Mouse (Mus musculus) gastrocnemius, postnatal 4 days (tissue): ENCODE measurements around the gene Fam78a. TPM values are rescaled to one million over a fixed set of nuclear protein-coding genes. Genes with fewer than 3 reads are reported as not detected.
A peak's percentile ranks its signal among the peaks of the same experiment; 100 is the strongest.

ENCODE experiments used
- DNase-seq, 2 experiments: peaks; one replicate each; pipeline ENCODE4 v3.0.0; 2021 to 2022; ENCODE audit warnings: low spot score in 2 of 2, mixed read lengths in 2 of 2
- total RNA-seq, 2 experiments: library from RNA; stranded (reverse); gene quantifications; 2 replicates each; pipeline ENCODE4 v1.2.3; 2021

Gene Fam78a
- total RNA-seq, 2 experiments from 2014 or later, result 28.7 to 30.0 TPM

DNA sequence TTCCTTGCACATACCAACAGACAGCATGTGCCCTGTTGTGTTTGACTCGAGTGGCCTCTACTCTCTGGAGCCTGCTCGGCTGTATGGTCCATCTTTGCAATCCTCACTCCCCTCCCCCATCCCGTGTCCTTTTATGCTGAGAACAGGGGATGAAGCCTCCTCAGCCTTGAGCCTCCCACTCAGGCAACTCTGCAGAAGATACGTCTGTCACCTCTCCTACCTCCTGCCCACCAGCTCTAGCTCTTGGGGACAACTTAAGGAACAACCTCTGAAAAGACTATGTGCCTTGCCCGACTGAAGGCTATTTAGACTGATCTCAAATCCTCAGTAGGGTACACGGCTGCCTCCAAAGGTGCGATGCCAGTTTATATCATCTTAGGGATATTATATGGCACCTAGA, 18.9 kb upstream of the Fam78a start:
- DNase-seq, result no peak

- DNase-seq, result no peak
Measured at GRCm38 (mm10) chr2:32102944-32103343, 18.3 kb upstream of the Fam78a start.

DNA sequence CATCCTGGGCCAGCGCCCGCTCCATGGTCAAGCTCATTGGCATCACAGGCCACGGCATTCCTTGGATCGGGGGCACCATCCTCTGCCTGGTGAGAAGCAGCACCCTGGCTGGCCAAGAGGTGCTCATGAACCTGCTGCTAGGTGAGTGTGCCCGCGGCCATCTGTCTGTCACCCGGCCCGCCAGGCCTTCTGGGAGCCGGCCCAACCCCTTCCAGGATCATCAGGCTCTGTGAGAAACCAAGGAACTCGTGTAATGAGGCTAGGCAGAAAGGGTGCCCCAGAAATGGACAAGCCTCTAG, 11.4 kb upstream of the Fam78a start:
- DNase-seq, result no peak

DNA sequence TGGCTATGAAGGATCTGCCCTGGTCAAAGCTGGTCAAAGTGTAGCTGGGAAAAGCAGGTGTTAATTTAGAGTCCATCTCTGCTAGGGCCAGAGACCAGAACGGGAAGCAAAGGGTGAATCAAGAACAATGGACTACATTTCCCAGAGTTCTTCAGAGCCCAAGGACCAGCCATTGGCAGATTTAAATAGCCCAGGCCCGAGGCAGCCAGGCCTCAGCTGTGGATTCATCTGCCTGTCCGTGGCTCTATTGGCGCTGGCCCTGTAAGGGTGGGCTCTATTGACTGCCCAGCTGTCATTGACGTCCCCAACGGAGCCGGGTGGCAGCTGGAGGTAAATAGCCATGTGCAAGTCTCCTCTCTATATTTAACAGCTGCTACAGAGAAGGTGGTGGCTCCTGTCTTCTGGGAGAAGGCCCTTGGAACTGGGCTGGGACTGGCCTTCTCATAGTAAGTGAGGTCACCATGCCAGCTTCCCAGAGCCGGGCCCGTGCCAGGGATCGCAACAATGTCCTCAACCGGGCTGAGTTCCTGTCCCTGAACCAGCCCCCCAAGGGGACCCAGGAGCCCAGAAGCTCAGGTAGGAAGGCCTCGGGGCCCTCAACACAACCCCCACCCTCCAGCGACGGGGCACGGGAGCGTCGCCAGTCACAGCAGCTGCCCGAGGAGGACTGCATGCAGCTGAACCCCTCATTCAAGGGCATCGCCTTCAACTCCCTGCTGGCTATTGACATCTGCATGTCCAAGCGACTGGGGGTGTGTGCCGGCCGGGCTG, 10.9 kb upstream of the Fam78a start, which contains the start of gene Plpp7:
Plpp7 (plus strand) TSS at position 178 of the 771 bp plus-strand sequence.
- peak; percentile 50 to 78 for DNase-seq

GRCm38 (mm10) chr2:32094001-32094707, 9.5 kb upstream of the Fam78a start:
- no peak for DNase-seq

DNA sequence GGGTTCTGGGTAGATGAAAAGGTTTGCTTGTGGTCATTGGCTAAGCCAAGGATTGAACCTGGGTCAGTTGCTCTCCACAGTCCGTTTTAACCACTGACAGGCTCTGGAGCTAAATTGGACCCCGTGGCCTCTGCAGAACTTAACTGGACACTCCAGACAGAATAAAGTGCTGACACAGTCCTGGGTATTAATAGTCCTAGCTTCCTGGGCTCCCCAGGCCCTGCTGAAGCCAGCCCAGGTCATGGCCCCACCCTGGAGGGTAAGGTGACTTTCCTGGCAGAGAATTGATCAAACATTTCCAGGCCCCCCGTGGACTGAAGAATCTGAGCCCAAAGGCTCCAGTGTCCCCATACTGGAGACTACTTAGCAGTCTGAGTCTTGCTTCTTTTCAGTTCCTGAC, 7.3 kb upstream of the Fam78a start:
- DNase-seq, result no peak

- DNase-seq, result no peak
Measured at GRCm38 (mm10) chr2:32090145-32090544, 5.5 kb upstream of the Fam78a start.

DNA sequence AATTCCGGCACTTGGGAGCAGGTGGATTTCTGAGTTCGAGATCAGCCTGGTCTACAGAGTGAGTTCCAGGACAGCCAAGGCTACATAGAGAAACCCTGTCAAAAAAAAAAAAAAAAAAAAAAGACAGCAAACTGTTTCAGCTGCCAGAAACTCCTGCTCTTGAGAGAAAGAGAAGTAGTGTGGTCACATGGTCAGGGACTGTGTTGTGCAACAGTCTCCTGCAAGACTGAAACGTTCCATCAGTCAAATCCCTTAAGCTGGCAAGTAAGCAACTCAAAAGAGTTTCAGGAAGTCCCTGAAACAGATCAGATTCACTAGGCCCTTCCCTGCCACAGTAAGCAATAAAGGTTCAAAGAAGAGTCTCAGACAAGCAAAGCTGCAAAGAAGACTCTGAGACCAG, 4.9 kb upstream of the Fam78a start:
- DNase-seq, result no peak

GRCm38 (mm10) chr2:32088372-32088981, 3.8 kb upstream of the Fam78a start:
- peak in 1 of 2 experiments; percentile 48 for DNase-seq

- DNase-seq, result no peak
Measured at GRCm38 (mm10) chr2:32087606-32088005, 2.9 kb upstream of the Fam78a start.

DNA sequence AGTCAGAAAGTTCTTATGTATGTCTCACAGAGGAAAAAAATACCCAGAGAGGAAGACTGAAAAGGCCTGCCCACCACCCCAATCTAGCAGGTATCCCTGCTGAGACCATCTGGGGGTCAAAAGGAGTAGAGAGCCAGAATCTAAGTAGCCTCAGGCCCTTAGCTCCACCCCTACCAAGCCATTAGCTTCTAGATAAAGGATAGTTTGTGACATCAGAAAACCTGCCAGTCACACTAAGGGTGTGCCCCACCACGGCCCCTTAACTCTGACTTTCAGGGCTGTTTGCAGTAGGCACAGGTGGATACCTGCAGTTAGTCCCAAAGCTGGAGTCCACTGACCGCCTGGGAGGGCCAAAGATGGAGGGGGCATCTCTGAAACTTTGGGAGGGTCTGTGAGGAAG, 574 bp upstream of the Fam78a start:
- DNase-seq, result no peak

DNA sequence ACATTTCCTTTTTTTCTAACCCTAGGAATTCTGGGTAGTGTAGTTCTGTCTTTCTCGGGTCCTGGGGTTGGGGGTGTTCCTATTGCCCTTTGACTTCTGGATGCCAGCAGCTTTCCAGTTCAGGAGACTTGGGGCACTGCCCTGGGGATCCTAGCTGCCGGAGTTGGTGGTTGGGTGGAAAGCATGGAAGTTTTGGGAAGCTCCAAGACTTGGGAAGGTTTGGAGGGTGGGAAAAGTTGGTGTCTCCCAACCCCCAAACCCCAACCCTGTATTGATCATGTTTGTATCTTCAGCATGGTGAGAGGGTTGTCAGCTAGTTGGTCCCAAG, 179 bp upstream of the Fam78a start:
- DNase-seq, result no peak

DNA sequence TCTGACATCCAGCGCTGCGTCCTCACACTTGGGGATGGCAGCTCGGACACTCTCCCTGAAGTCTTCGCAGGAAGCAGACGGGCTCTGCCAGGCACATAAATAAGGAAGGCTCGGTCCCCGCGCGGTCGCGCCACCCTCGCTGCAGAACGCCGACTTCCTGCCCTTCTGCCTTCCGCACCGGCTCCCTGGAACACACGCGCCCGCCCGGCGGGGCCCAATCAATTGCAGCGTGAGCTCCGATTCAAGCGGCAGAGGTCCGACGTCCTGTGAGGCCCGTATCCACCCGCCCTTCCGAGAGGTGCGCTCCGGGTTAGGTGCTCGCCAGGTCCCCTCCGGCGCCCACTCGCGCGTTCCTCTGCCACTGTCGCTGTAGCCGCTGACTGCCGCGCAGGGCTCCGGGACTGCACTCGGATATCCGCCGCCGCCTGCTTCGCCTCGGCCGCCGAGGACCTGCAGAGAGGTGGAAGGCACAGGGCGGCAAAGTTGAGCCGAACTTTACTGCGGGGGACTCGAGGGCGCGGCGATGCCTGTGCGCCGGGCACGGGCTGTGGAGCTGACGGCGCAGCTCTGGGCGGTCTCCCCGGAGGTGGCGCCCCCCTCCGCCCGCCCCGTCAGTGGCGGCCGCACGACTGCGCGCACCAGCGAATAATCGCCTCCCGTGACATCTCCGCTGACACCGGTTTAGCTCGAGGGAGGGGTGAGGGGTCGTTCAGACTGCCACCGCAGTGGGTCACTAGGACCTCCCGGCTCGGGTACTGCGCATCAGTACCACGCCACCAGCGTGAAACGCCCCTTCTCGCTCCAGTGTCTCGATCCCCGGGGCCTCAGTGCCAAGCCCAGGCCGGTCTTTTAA, 1.3 kb downstream of the Fam78a start:
- DNase-seq, result peak in 1 of 2 experiments; percentile 47

- no peak for DNase-seq
Measured at GRCm38 (mm10) chr2:32082229-32082628, 2.4 kb downstream of the Fam78a start.

DNA sequence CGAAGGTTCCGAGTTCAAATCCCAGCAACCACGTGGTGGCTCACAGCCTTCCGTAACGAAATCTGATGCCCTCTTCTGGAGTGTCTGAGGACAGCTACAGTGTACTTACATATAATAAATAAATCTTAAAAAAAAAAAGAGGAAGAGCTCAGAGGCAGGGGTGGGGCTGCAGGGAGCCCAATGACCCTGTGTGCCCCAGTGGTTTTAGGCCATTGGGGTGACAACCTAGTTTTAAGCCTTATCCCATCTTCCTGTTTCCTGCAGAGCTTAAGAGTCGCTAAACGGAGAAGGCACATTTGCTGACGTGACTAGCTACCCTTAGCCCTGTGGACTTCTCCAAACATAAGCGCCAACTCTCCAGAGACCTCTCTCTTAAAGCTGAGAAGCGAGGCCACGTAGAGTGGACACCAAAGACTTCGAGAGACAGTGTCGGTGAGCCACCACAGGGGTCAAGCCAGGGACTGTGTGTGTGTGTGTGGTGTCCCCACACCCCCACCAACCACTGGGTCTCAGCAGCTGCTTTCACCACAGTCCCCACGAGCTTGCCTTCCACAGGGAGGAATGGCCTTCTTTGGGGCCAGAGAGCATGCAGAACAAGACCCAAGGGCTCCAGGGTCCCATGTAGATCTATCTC, 3.2 kb downstream of the Fam78a start:
- no peak for DNase-seq

DNA sequence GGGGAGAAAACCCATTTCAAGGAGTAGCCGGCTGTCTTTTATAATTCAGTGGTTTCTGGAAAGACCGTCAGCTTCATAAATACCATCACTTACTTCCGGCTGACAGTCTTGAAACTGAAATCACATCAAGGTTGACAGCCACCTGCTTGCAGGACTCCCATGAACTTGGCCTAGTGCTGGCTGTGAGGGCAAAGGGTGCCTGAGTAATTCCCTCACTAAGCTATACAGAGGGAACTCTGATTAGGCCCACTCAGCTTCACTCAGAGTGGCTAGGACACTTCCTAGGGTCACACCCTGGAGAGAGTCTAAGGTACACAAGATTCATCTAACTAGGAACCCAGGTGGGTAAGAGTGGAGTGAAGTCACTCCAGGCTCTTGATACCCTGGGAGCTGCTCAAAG, 4.0 kb downstream of the Fam78a start:
- no peak for DNase-seq

- DNase-seq, result peak in 1 of 2 experiments; percentile 36
Measured at GRCm38 (mm10) chr2:32079191-32079725, 5.4 kb downstream of the Fam78a start.

DNA sequence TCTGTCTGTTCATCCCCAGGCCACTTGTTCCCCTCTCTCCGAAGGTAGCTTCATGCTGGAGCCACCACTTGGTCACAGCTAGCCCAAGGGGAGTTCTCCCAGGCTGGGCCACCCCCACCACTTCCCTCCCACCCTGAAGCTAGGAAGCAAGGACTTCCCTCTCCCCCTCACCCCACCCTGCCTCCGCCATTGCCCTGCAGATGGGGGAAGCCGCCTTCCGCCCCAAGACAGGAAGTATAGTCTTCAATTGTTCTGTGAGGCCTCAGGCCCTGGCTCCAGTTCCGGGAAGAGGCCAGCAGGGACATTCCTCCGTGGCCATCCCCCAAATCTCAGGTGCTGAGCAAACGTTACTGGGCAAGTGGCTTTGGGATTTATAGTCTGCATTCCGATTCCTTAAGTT, 6.1 kb downstream of the Fam78a start:
- peak in 1 of 2 experiments; percentile 35 for DNase-seq

- DNase-seq, result no peak
Measured at GRCm38 (mm10) chr2:32077744-32078143, 6.9 kb downstream of the Fam78a start.

DNA sequence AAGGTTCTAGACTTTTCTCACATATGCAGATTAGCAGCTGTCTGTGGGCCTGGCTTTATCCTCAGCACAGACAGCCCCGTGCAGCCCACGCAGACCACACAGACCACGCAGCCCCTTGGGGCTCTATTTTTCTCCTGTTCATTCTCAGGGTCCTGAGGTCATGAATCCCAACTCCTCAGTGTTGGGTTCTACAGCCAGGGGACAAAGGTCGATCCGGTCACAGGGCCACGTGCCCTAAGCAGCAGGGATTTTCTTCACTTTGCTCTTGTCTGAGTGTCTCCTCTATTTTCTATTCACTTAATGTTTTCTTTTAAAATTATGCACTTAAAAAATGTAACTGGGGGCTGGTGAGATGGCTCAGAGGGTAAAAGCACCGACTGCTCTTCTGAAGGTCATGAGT, 9.3 kb downstream of the Fam78a start:
- DNase-seq, result no peak

- DNase-seq, result no peak
Measured at GRCm38 (mm10) chr2:32074404-32074803, 10.3 kb downstream of the Fam78a start.
